In genomic region chr12:52544532-52544931, GRCm38 (mm10) we compare ENCODE assay signal across 20 mouse cellular contexts. TPM values are rescaled to one million over a fixed set of nuclear protein-coding genes. Genes with fewer than 3 reads are reported as not detected.
A peak's percentile ranks its signal among the peaks of the same experiment; 100 is the strongest.
DNase-seq lines count a peak whose midpoint lies in the region; ATAC-seq lines count a peak whose summit lies in the region.
"Had no signal": no experiment of that assay in that cellular context is flagged by ENCODE, and none has a peak within 500 bp of the region (broad histone marks: within the 10 kb centered on the region; RNA-seq: fewer than 3 reads in every experiment).

No protein-coding gene starts in this region.

- no peaks in the 10 kb centered on the region for H3K9me3 ChIP-seq in liver, embryonic 13.5 days (replicated peaks)
- no peaks in the 10 kb centered on the region for H3K9me3 ChIP-seq in kidney, embryonic 15.5 days (replicated peaks)
- H3K9me3 ChIP-seq: embryonic facial prominence, embryonic 12.5 days; forebrain, embryonic 15.5 days; heart, embryonic 15.5 days; hindbrain, embryonic 10.5 days had no signal

- DNase-seq in CD4-positive, CD25-positive, alpha-beta regulatory T cell, adult 2 months (ENCODE audit: low read depth, low spot score): peak; percentile 19
- peak; percentile 13 for DNase-seq in c-Kit-positive CD71-positive TER-119-negative erythroid progenitor cells, embryonic 14.5 days (ENCODE audit: low read depth)
- no peak for DNase-seq in liver, embryonic 13.5 days
- DNase-seq in ovary, adult 18-20 months (ENCODE audit: low spot score): no peak
- DNase-seq in adrenal gland, adult 18-20 months (ENCODE audit: low spot score in 2 of 2): no peak
- DNase-seq: adrenal gland, adult 2 months; cerebellum, adult 11-12 months; cerebellum, adult 9-10 months; cerebellum, postnatal 25 days; gastrocnemius, postnatal 36 days; heart, adult 18-20 months had no signal

- H3K4me3 ChIP-seq in liver, embryonic 13.5 days (replicated peaks): no peak overlapping the region
- no peak overlapping the region for H3K4me3 ChIP-seq in kidney, embryonic 15.5 days (replicated peaks)
- H3K4me3 ChIP-seq: embryonic facial prominence, embryonic 12.5 days; forebrain, embryonic 15.5 days; heart, embryonic 15.5 days; hindbrain, embryonic 10.5 days had no signal

- peaks cover 5% of the 10 kb centered on the region for H3K4me1 ChIP-seq in liver, embryonic 13.5 days (replicated peaks)
- no peaks in the 10 kb centered on the region for H3K4me1 ChIP-seq in kidney, embryonic 15.5 days
- H3K4me1 ChIP-seq: embryonic facial prominence, embryonic 12.5 days; forebrain, embryonic 15.5 days; heart, embryonic 15.5 days; hindbrain, embryonic 10.5 days had no signal

- H3K27me3 ChIP-seq in liver, embryonic 13.5 days: no peaks in the 10 kb centered on the region
- no peaks in the 10 kb centered on the region for H3K27me3 ChIP-seq in kidney, embryonic 15.5 days
- H3K27me3 ChIP-seq: embryonic facial prominence, embryonic 12.5 days; forebrain, embryonic 15.5 days; heart, embryonic 15.5 days; Patski had no signal

- H3K4me2 ChIP-seq in liver, embryonic 13.5 days: no peak overlapping the region
- H3K4me2 ChIP-seq in kidney, embryonic 15.5 days: no peak overlapping the region
- H3K4me2 ChIP-seq: embryonic facial prominence, embryonic 12.5 days; forebrain, embryonic 15.5 days; heart, embryonic 11.5 days; heart, embryonic 15.5 days; hindbrain, embryonic 14.5 days had no signal

- 32% methylated on average over 3 of the region's 3 CpGs for WGBS in liver, embryonic 13.5 days (ENCODE audit: insufficient replicate concordance)
- WGBS in kidney, embryonic 15.5 days: 92% methylated on average over 3 of the region's 3 CpGs

- H3K27ac ChIP-seq in liver, embryonic 13.5 days: no peak overlapping the region
- no peak overlapping the region for H3K27ac ChIP-seq in kidney, embryonic 15.5 days
- H3K27ac ChIP-seq: embryonic facial prominence, embryonic 12.5 days; forebrain, embryonic 15.5 days; heart, embryonic 15.5 days; hindbrain, embryonic 10.5 days; hindbrain, embryonic 14.5 days had no signal

- no peaks in the 10 kb centered on the region for H3K36me3 ChIP-seq in liver, embryonic 13.5 days
- 0 out of 2 replicates have a peak, but pooled peaks cover 9% of the 10 kb centered on the region for H3K36me3 ChIP-seq in kidney, embryonic 15.5 days
- H3K36me3 ChIP-seq: embryonic facial prominence, embryonic 12.5 days; forebrain, embryonic 15.5 days; heart, embryonic 15.5 days; hindbrain, embryonic 10.5 days had no signal

- ATAC-seq in liver, embryonic 13.5 days (ENCODE audit: low read depth): peak; percentile 74
- no peak for ATAC-seq in kidney, embryonic 15.5 days (replicated peaks; ENCODE audit: low FRiP score)
- ATAC-seq: activated CD4-positive, CD25-positive, alpha-beta regulatory T cell, adult 4 months; forebrain, embryonic 15.5 days; Patski had no signal

- no peak overlapping the region for H3K9ac ChIP-seq in liver, embryonic 13.5 days
- H3K9ac ChIP-seq in kidney, embryonic 15.5 days: no peak overlapping the region
- H3K9ac ChIP-seq: embryonic facial prominence, embryonic 12.5 days; forebrain, embryonic 15.5 days; heart, embryonic 15.5 days; hindbrain, embryonic 14.5 days had no signal

RNA-seq across cellular contexts. Expression of gene Arhgap5, which starts 40.8 kb away (rescaled TPM):
- polyA plus RNA-seq in liver, embryonic 13.5 days (2015; fragmentation: Nextera tagmentation; extraction: Ambion mirVana): 7.5 and 10.1 TPM in 2 replicates
- 40.2 and 45.8 TPM in 2 replicates for polyA plus RNA-seq in kidney, embryonic 15.5 days (2015; fragmentation: Nextera tagmentation; extraction: Ambion mirVana)
- 10 to 100 TPM; 74.0 to 96.2 TPM for total RNA-seq in adrenal gland, adult 18-20 months (2021)

Comparison
In these comparisons a context has a peak if more than half of its experiments do, and no peak if none do; other contexts are left out.
1. DNase-seq: peak in CD4-positive, CD25-positive, alpha-beta regulatory T cell, adult 2 months (single experiment) and c-Kit-positive CD71-positive TER-119-negative erythroid progenitor cells, embryonic 14.5 days (single experiment); none in liver, embryonic 13.5 days (single experiment), ovary, adult 18-20 months (single experiment) and adrenal gland, adult 18-20 months (0 of 2).